Mouse (Mus musculus): ENCODE data around the gene Creb3l4. TPM values are rescaled to one million over a fixed set of nuclear protein-coding genes. Genes with fewer than 3 reads are reported as not detected.
"Not testable (repeated sequence)": the region's sequence is repeated elsewhere in the genome, so short reads cannot be mapped to it uniquely, and the experiment has no call there.

Gene Creb3l4
- polyA plus RNA-seq, 1 experiment from 2014 or later = 28.9 TPM

- no peak overlapping the region; the same call in 1 of the 2 replicates for H3K4me2 ChIP-seq (ENCODE audit: low read depth, low read length)
- WGBS = 94% methylated on average over 14 of the region's 14 CpGs
- peaks cover 19% of the 10 kb centered on the region; the same call in 1 of the 2 replicates for H3K36me3 ChIP-seq (ENCODE audit: control insufficient read depth, insufficient read depth, low read length)
- no peaks in the 10 kb centered on the region for H3K9me3 ChIP-seq (replicated peaks; ENCODE audit: control insufficient read depth, low read length)
- H3K4me1 ChIP-seq (ENCODE audit: control insufficient read depth, insufficient read depth, low read length) = peaks cover 6% of the 10 kb centered on the region
- no peak overlapping the region for H3K9ac ChIP-seq (ENCODE audit: low read length)
- no peak for ATAC-seq (ENCODE audit: insufficient read depth, low FRiP score)
- H3K27ac ChIP-seq (ENCODE audit: low read length) = no peak overlapping the region
- no peak overlapping the region for H3K4me3 ChIP-seq (replicated peaks; ENCODE audit: low read length)
- no peaks in the 10 kb centered on the region for H3K27me3 ChIP-seq (ENCODE audit: control insufficient read depth, insufficient read depth, low read length)
Observed at GRCm38 (mm10) chr3:90255784-90256353, 12.6 kb upstream of the Creb3l4 start.

- H3K36me3 ChIP-seq (ENCODE audit: control insufficient read depth, insufficient read depth, low read length) = peaks cover 19% of the 10 kb centered on the region; the same call in 1 of the 2 replicates
Observed at GRCm38 (mm10) chr3:90255194-90255565, 11.9 kb upstream of the Creb3l4 start.

GRCm38 (mm10) chr3:90254419-90255193 lies 11.3 kb upstream of the Creb3l4 start:
- Histone ChIP-seq H3K27me3 (ENCODE audit: control insufficient read depth, insufficient read depth, low read length) (no peaks in the 10 kb centered on the region), H3K36me3 (ENCODE audit: control insufficient read depth, insufficient read depth, low read length) (peaks cover 14% of the 10 kb centered on the region)

More at GRCm38 (mm10) chr3:90255194-90255565, 11.9 kb upstream of the Creb3l4 start:
- Histone ChIP-seq H3K9ac (ENCODE audit: low read length) (peak overlapping the region; percentile 95), H3K4me3 (replicated peaks; ENCODE audit: low read length) (peak overlapping the region; percentile 95), H3K4me1 (ENCODE audit: control insufficient read depth, insufficient read depth, low read length) (peaks cover 6% of the 10 kb centered on the region), H3K27ac (ENCODE audit: low read length) (0 out of 2 replicates have a peak overlapping the region, but pooled peaks have one; percentile 89), H3K9me3 (replicated peaks; ENCODE audit: control insufficient read depth, low read length) (no peaks in the 10 kb centered on the region), H3K4me2 (ENCODE audit: low read depth, low read length) (peak overlapping the region; percentile 82), H3K27me3 (ENCODE audit: control insufficient read depth, insufficient read depth, low read length) (no peaks in the 10 kb centered on the region)
- 15% methylated on average over 2 of the region's 2 CpGs for WGBS
- no peak for ATAC-seq (ENCODE audit: insufficient read depth, low FRiP score)

GRCm38 (mm10) chr3:90253653-90254418 lies 10.5 kb upstream of the Creb3l4 start, which contains the start of gene Crtc2:
TSS of gene Crtc2 (plus strand) at chr3:90254163.
- H3K9ac ChIP-seq (ENCODE audit: low read length) = peak within 1 kb of the TSS; percentile 95
- peak within 1 kb of the TSS; percentile 89 for H3K27ac ChIP-seq (ENCODE audit: low read length)
- WGBS = 2% methylated on average over 40 of the region's 40 CpGs
- peaks cover 14% of the 10 kb centered on the region for H3K36me3 ChIP-seq (ENCODE audit: control insufficient read depth, insufficient read depth, low read length)
- H3K4me2 ChIP-seq (ENCODE audit: low read depth, low read length) = peak within 1 kb of the TSS; percentile 82
- ATAC-seq (ENCODE audit: insufficient read depth, low FRiP score) = peak; percentile 98
- no peaks in the 10 kb centered on the region for H3K9me3 ChIP-seq (replicated peaks; ENCODE audit: control insufficient read depth, low read length)
- peaks cover 12% of the 10 kb centered on the region for H3K4me1 ChIP-seq (ENCODE audit: control insufficient read depth, insufficient read depth, low read length)
- H3K27me3 ChIP-seq (ENCODE audit: control insufficient read depth, insufficient read depth, low read length) = no peaks in the 10 kb centered on the region
- peak within 1 kb of the TSS; percentile 95 for H3K4me3 ChIP-seq (replicated peaks; ENCODE audit: low read length)

More at GRCm38 (mm10) chr3:90254419-90255193, 11.3 kb upstream of the Creb3l4 start:
- peaks cover 6% of the 10 kb centered on the region for H3K4me1 ChIP-seq (ENCODE audit: control insufficient read depth, insufficient read depth, low read length)
- peak; percentile 61 for ATAC-seq (ENCODE audit: insufficient read depth, low FRiP score)
- peak overlapping the region; percentile 89 for H3K27ac ChIP-seq (ENCODE audit: low read length)
- peak overlapping the region; percentile 82 for H3K4me2 ChIP-seq (ENCODE audit: low read depth, low read length)
- H3K9ac ChIP-seq (ENCODE audit: low read length) = peak overlapping the region; percentile 95
- H3K4me3 ChIP-seq (replicated peaks; ENCODE audit: low read length) = peak overlapping the region; percentile 95
- H3K9me3 ChIP-seq (replicated peaks; ENCODE audit: control insufficient read depth, low read length) = no peaks in the 10 kb centered on the region
- WGBS = under 1% methylated on average over 41 of the region's 41 CpGs

GRCm38 (mm10) chr3:90253174-90253573 lies 9.9 kb upstream of the Creb3l4 start:
- WGBS = 92% methylated on average over 1 of the region's 1 CpGs
- Histone ChIP-seq H3K36me3 (ENCODE audit: control insufficient read depth, insufficient read depth, low read length) (peaks cover 14% of the 10 kb centered on the region), H3K4me2 (ENCODE audit: low read depth, low read length) (peak overlapping the region; percentile 82; the same call in 1 of the 2 replicates), H3K4me1 (ENCODE audit: control insufficient read depth, insufficient read depth, low read length) (peaks cover 14% of the 10 kb centered on the region)
- not testable (repeated sequence) for H3K9ac ChIP-seq (ENCODE audit: low read length); H3K27ac ChIP-seq (ENCODE audit: low read length); H3K9me3 ChIP-seq (replicated peaks; ENCODE audit: control insufficient read depth, low read length); H3K27me3 ChIP-seq (ENCODE audit: control insufficient read depth, insufficient read depth, low read length); H3K4me3 ChIP-seq (replicated peaks; ENCODE audit: low read length); ATAC-seq (ENCODE audit: insufficient read depth, low FRiP score)

- H3K9ac ChIP-seq (ENCODE audit: low read length); H3K4me2 ChIP-seq (ENCODE audit: low read depth, low read length); H3K27me3 ChIP-seq (ENCODE audit: control insufficient read depth, insufficient read depth, low read length); H3K27ac ChIP-seq (ENCODE audit: low read length); ATAC-seq (ENCODE audit: insufficient read depth, low FRiP score); H3K9me3 ChIP-seq (replicated peaks; ENCODE audit: control insufficient read depth, low read length); H3K4me3 ChIP-seq (replicated peaks; ENCODE audit: low read length): not testable (repeated sequence)
- 85% methylated on average over 2 of the region's 2 CpGs for WGBS
- Histone ChIP-seq H3K36me3 (ENCODE audit: control insufficient read depth, insufficient read depth, low read length) (peaks cover 14% of the 10 kb centered on the region), H3K4me1 (ENCODE audit: control insufficient read depth, insufficient read depth, low read length) (peaks cover 14% of the 10 kb centered on the region)
Observed at GRCm38 (mm10) chr3:90252659-90253058, 9.3 kb upstream of the Creb3l4 start.

- not testable (repeated sequence) for H3K4me3 ChIP-seq (replicated peaks; ENCODE audit: low read length); H3K27me3 ChIP-seq (ENCODE audit: control insufficient read depth, insufficient read depth, low read length); H3K27ac ChIP-seq (ENCODE audit: low read length); ATAC-seq (ENCODE audit: insufficient read depth, low FRiP score); H3K9me3 ChIP-seq (replicated peaks; ENCODE audit: control insufficient read depth, low read length); H3K4me2 ChIP-seq (ENCODE audit: low read depth, low read length); H3K9ac ChIP-seq (ENCODE audit: low read length)
- peaks cover 14% of the 10 kb centered on the region for H3K4me1 ChIP-seq (ENCODE audit: control insufficient read depth, insufficient read depth, low read length)
- peaks cover 14% of the 10 kb centered on the region for H3K36me3 ChIP-seq (ENCODE audit: control insufficient read depth, insufficient read depth, low read length)
- WGBS = 89% methylated on average over 9 of the region's 12 CpGs
Observed at GRCm38 (mm10) chr3:90251731-90252226, 8.5 kb upstream of the Creb3l4 start.

DNA sequence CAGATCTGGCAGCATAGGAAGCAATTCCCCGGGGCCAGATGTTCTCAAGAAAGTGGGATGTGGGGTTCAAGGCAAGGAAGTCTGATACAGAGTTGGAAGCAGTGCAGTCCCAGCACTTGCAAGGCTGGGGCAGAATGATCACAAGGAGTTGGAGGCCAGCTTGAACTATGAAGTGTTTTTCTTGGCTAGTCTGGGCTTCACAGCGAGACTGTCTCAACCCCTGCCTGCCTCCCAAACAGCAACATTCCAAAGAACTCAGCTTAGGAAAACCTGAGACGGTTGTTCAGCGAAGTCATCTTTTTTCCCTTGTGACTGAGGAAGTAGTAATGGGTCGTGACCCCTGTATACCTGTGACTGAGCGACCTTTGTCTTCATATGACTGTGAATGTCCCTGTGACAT lies 7.5 kb upstream of the Creb3l4 start:
- Histone ChIP-seq H3K4me1 (ENCODE audit: control insufficient read depth, insufficient read depth, low read length) (peaks cover 19% of the 10 kb centered on the region), H3K9ac (ENCODE audit: low read length) (no peak overlapping the region), H3K27ac (ENCODE audit: low read length) (no peak overlapping the region), H3K4me3 (replicated peaks; ENCODE audit: low read length) (no peak overlapping the region), H3K36me3 (ENCODE audit: control insufficient read depth, insufficient read depth, low read length) (peaks cover 14% of the 10 kb centered on the region), H3K9me3 (replicated peaks; ENCODE audit: control insufficient read depth, low read length) (no peaks in the 10 kb centered on the region), H3K27me3 (ENCODE audit: control insufficient read depth, insufficient read depth, low read length) (no peaks in the 10 kb centered on the region), H3K4me2 (ENCODE audit: low read depth, low read length) (no peak overlapping the region)
- ATAC-seq (ENCODE audit: insufficient read depth, low FRiP score) = no peak
- 84% methylated on average over 6 of the region's 6 CpGs for WGBS

Data from stomach, embryonic 16.5 days (tissue).